Mouse (Mus musculus): Measurements from ENCODE around the gene Megf11. TPM values are rescaled to one million over a fixed set of nuclear protein-coding genes. Genes with fewer than 3 reads are reported as not detected.

Gene Megf11
- polyA plus RNA-seq, 1 experiment from 2014 or later: 4.0 TPM

GRCm38 (mm10) chr9:64504456-64504855 lies 119.0 kb downstream of the Megf11 start:
- Histone ChIP-seq H3K27me3 (peaks cover 31% of the 10 kb centered on the region), H3K4me1 (peaks cover 39% of the 10 kb centered on the region), H3K4me3 (replicated peaks) (no peak overlapping the region), H3K4me2 (no peak overlapping the region), H3K36me3 (no peaks in the 10 kb centered on the region), H3K27ac (no peak overlapping the region), H3K9ac (no peak overlapping the region), H3K9me3 (replicated peaks) (no peaks in the 10 kb centered on the region)
- 85% methylated on average over 3 of the region's 3 CpGs for WGBS
- ATAC-seq (replicated peaks; ENCODE audit: low FRiP score): no peak

- Histone ChIP-seq H3K27me3 (peaks cover 31% of the 10 kb centered on the region), H3K4me2 (no peak overlapping the region), H3K27ac (no peak overlapping the region), H3K9ac (no peak overlapping the region), H3K36me3 (no peaks in the 10 kb centered on the region), H3K9me3 (replicated peaks) (no peaks in the 10 kb centered on the region), H3K4me1 (peaks cover 37% of the 10 kb centered on the region), H3K4me3 (replicated peaks) (no peak overlapping the region)
- no peak for ATAC-seq (replicated peaks; ENCODE audit: low FRiP score)
- 42% methylated on average over 8 of the region's 8 CpGs for WGBS
These were observed 119.5 kb downstream of the Megf11 start for GRCm38 (mm10) chr9:64504921-64505320.

GRCm38 (mm10) chr9:64506440-64507206 lies 121.2 kb downstream of the Megf11 start:
- Histone ChIP-seq H3K27ac (no peak overlapping the region), H3K27me3 (peaks cover 31% of the 10 kb centered on the region), H3K9me3 (replicated peaks) (no peaks in the 10 kb centered on the region), H3K4me1 (peaks cover 51% of the 10 kb centered on the region), H3K9ac (no peak overlapping the region), H3K4me3 (replicated peaks) (no peak overlapping the region), H3K36me3 (no peaks in the 10 kb centered on the region), H3K4me2 (no peak overlapping the region)
- WGBS: 58% methylated on average over 11 of the region's 11 CpGs
- peak; percentile 46; the same call in 1 of the 2 replicates for ATAC-seq (replicated peaks; ENCODE audit: low FRiP score)

DNA sequence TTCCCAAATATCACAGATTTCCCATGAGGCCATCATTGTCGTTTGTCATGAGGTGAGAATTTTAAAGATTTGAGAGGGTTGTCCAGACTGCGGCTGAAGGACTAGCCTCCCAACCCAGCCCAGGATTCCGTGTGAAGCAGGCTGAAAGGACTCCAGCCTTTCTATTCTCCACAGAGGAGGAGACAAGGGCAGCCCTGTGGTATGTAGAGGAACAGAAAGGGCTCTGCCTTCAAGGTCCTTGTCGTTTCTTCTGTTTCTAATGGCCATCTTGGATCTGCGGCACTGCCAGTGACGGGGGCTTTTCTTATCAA lies 121.7 kb downstream of the Megf11 start:
- H3K36me3 ChIP-seq: no peaks in the 10 kb centered on the region
- WGBS: 36% methylated on average over 6 of the region's 6 CpGs
- peaks cover 31% of the 10 kb centered on the region for H3K27me3 ChIP-seq
- peak; percentile 34; the same call in 1 of the 2 replicates for ATAC-seq (replicated peaks; ENCODE audit: low FRiP score)
- H3K4me1 ChIP-seq: peaks cover 52% of the 10 kb centered on the region
- H3K4me2 ChIP-seq: no peak overlapping the region
- no peaks in the 10 kb centered on the region for H3K9me3 ChIP-seq (replicated peaks)
- no peak overlapping the region for H3K4me3 ChIP-seq (replicated peaks)
- no peak overlapping the region for H3K9ac ChIP-seq
- peak overlapping the region; percentile 45; the same call in 1 of the 2 replicates for H3K27ac ChIP-seq

GRCm38 (mm10) chr9:64507995-64508394 lies 122.6 kb downstream of the Megf11 start:
- no peak overlapping the region for H3K9ac ChIP-seq
- no peak overlapping the region for H3K4me3 ChIP-seq (replicated peaks)
- WGBS: 29% methylated on average over 7 of the region's 7 CpGs
- peaks cover 52% of the 10 kb centered on the region for H3K4me1 ChIP-seq
- no peak overlapping the region for H3K4me2 ChIP-seq
- H3K27me3 ChIP-seq: peaks cover 33% of the 10 kb centered on the region
- no peaks in the 10 kb centered on the region for H3K36me3 ChIP-seq
- no peak for ATAC-seq (replicated peaks; ENCODE audit: low FRiP score)
- no peak overlapping the region for H3K27ac ChIP-seq
- no peaks in the 10 kb centered on the region for H3K9me3 ChIP-seq (replicated peaks)

DNA sequence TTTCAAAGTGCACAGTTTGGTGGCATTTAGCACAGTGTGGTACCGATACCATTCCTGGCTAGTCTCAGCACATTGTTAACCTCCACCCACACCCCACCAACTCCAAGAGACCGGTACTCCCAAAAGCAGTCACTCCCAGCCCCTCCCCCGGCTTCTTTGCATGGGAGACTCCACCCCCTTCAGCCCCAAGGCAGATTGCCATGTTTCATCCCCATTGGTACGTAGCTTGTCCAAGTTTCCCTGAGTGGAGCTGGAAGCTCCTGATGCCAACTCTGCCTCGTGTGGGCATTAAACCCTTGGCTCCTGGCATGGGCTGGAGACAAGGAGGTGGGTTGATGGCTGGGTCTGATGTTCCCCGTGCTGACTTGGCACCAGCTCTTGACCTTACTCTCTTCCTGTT lies 129.4 kb downstream of the Megf11 start:
- Histone ChIP-seq H3K36me3 (no peaks in the 10 kb centered on the region), H3K4me2 (no peak overlapping the region), H3K4me3 (replicated peaks) (no peak overlapping the region), H3K27me3 (peaks cover 15% of the 10 kb centered on the region; the same call in 1 of the 2 replicates), H3K9me3 (replicated peaks) (no peaks in the 10 kb centered on the region), H3K4me1 (peaks cover 21% of the 10 kb centered on the region), H3K9ac (no peak overlapping the region), H3K27ac (no peak overlapping the region)
- WGBS: 59% methylated on average over 6 of the region's 6 CpGs
- no peak for ATAC-seq (replicated peaks; ENCODE audit: low FRiP score)

GRCm38 (mm10) chr9:64519921-64520746 lies 134.7 kb downstream of the Megf11 start:
- ATAC-seq (replicated peaks; ENCODE audit: low FRiP score): no peak
- no peak overlapping the region for H3K27ac ChIP-seq

GRCm38 (mm10) chr9:64520747-64521283 lies 135.4 kb downstream of the Megf11 start:
- Histone ChIP-seq H3K27me3 (peaks cover 25% of the 10 kb centered on the region; the same call in 1 of the 2 replicates), H3K4me1 (peaks cover 36% of the 10 kb centered on the region), H3K9ac (no peak overlapping the region), H3K9me3 (replicated peaks) (no peaks in the 10 kb centered on the region), H3K27ac (no peak overlapping the region), H3K4me3 (replicated peaks) (no peak overlapping the region), H3K4me2 (no peak overlapping the region), H3K36me3 (no peaks in the 10 kb centered on the region)
- no peak for ATAC-seq (replicated peaks; ENCODE audit: low FRiP score)
- 58% methylated on average over 4 of the region's 4 CpGs for WGBS

More at GRCm38 (mm10) chr9:64519921-64520746, 134.7 kb downstream of the Megf11 start:
- no peak overlapping the region for H3K9ac ChIP-seq
- no peaks in the 10 kb centered on the region for H3K9me3 ChIP-seq (replicated peaks)
- H3K4me2 ChIP-seq: no peak overlapping the region
- peaks cover 25% of the 10 kb centered on the region; the same call in 1 of the 2 replicates for H3K27me3 ChIP-seq
- H3K4me3 ChIP-seq (replicated peaks): no peak overlapping the region
- peaks cover 36% of the 10 kb centered on the region for H3K4me1 ChIP-seq
- no peaks in the 10 kb centered on the region for H3K36me3 ChIP-seq
- WGBS: 62% methylated on average over 12 of the region's 12 CpGs

DNA sequence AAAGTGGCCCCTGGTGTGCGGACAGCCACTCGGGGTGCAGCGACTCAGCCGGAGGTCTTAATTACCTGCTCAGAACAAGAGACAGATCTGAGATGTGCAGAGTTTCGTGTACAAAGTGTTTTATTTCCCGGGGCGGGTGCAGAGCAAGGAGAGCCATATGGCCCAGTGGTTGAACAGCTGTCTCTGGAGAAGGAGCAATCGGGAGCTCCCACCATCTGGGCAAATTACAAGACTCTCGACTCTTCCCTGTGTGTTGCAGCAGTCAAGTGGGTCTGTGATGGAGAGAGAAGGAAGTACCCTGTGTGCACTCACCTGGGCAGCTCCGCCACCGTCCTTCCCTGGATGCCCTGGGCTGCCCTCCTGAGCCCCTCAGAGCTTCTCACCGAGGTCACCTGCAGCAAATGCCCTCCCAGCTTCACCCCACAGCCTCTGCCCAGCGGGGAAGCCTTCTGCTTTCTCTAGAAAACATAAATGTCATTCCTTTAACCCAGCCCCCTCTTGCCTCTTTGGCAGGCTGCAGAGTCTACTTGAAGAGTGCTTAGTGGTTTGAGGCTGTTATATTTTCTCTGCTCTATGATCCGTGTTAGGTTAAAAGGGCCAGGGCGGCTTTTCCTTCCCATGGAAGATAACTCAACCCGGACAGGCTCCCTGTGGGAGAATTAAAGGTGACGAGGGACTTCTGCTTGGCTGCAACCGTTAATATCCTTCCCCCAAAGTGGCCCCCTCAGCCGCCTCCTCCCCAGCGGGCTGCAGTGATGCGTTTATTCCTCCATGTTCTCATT lies 138.0 kb downstream of the Megf11 start:
- peak; percentile 74 for ATAC-seq (replicated peaks; ENCODE audit: low FRiP score)
- H3K4me3 ChIP-seq (replicated peaks): no peak overlapping the region
- no peaks in the 10 kb centered on the region for H3K36me3 ChIP-seq
- 10% methylated on average over 21 of the region's 21 CpGs for WGBS
- H3K4me1 ChIP-seq: peaks cover 36% of the 10 kb centered on the region
- H3K27ac ChIP-seq: peak overlapping the region; percentile 65
- peaks cover 27% of the 10 kb centered on the region for H3K27me3 ChIP-seq
- no peaks in the 10 kb centered on the region for H3K9me3 ChIP-seq (replicated peaks)
- H3K9ac ChIP-seq: no peak overlapping the region
- peak overlapping the region; percentile 48 for H3K4me2 ChIP-seq

DNA sequence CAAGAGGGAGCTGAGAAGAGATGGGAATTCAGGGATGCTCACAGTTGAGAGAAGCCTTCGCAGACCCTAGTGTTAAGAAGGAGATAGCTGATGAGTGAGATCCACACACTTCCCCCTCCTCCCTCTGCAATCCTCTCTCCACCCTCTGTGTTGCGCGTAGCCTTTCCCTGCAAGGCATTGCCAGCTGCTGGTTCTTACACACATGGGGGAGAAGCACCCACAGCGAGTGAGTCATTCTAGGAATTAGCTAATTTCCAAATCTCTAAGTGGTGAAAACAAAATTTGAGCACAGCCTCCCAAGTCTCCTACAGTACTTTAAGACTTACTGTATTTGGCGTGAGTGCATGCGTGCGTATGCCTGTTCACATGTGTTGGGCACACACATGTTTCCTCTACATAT lies 142.6 kb downstream of the Megf11 start:
- Histone ChIP-seq H3K9me3 (replicated peaks) (no peaks in the 10 kb centered on the region), H3K9ac (no peak overlapping the region), H3K4me2 (no peak overlapping the region), H3K27me3 (peaks cover 12% of the 10 kb centered on the region), H3K4me1 (peaks cover 34% of the 10 kb centered on the region), H3K36me3 (no peaks in the 10 kb centered on the region), H3K4me3 (replicated peaks) (no peak overlapping the region), H3K27ac (no peak overlapping the region)
- 92% methylated on average over 7 of the region's 7 CpGs for WGBS
- no peak for ATAC-seq (replicated peaks; ENCODE audit: low FRiP score)

DNA sequence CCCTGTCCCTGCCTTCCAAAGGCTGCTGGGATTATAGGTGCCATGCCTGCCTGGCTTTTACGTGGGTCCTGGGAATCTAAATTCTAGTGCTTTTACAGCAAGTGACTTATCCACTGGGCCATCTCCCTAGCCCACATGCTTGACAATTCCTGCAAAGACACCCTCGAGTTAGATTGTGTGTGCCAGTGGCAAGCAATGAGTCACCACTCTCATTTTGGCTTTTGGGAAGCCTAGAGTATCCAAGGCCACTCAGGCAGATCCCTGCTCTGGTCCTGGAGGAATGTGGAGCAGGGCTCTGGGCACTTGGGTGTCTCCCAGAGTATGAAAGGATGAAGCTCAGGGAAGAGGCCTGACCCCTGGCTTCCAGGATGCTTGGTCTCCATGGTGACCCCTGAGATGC lies 143.2 kb downstream of the Megf11 start:
- no peak overlapping the region for H3K4me2 ChIP-seq
- H3K9ac ChIP-seq: no peak overlapping the region
- no peaks in the 10 kb centered on the region for H3K36me3 ChIP-seq
- WGBS: 73% methylated on average over 2 of the region's 2 CpGs
- H3K4me3 ChIP-seq (replicated peaks): no peak overlapping the region
- no peak overlapping the region for H3K27ac ChIP-seq
- H3K4me1 ChIP-seq: peaks cover 32% of the 10 kb centered on the region
- H3K27me3 ChIP-seq: peaks cover 12% of the 10 kb centered on the region
- no peaks in the 10 kb centered on the region for H3K9me3 ChIP-seq (replicated peaks)
- ATAC-seq (replicated peaks; ENCODE audit: low FRiP score): no peak
